Mouse (Mus musculus): ENCODE measurements around the gene Orc6. TPM values are rescaled to one million over a fixed set of nuclear protein-coding genes. Genes with fewer than 3 reads are reported as not detected.

Gene Orc6
- polyA plus RNA-seq, 1 experiment from 2014 or later = 115 TPM

DNA sequence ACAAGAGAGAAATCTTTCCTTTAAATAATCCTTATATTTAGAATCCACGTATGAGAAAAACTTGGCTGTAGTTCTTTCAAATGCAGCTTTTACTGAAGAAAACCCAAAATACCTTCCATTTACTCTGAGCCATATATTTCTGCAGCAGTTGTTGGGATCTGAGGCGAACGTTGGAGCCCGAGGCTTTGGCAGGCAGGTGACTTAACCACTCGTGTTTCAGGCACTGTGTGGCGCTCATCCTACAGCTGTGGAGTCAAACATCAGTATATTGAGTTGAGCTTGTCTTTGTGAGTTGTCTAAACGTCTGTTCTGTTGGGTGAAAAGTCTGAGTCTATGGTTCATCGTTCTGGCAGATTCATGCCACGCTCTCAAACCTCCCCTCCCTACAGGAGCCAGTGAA lies 27.6 kb downstream of the Orc6 start:
- H3K27ac ChIP-seq = no peak overlapping the region
- no peak overlapping the region for H3K9ac ChIP-seq
- ATAC-seq (ENCODE audit: low FRiP score) = no peak
- no peak overlapping the region for H3K4me3 ChIP-seq (replicated peaks)
- H3K9me3 ChIP-seq = no peaks in the 10 kb centered on the region
- no peaks in the 10 kb centered on the region for H3K27me3 ChIP-seq
- no peaks in the 10 kb centered on the region for H3K4me1 ChIP-seq
- no peaks in the 10 kb centered on the region for H3K36me3 ChIP-seq (replicated peaks)
- H3K4me2 ChIP-seq = no peak overlapping the region
- 79% methylated on average over 9 of the region's 9 CpGs for WGBS

DNA sequence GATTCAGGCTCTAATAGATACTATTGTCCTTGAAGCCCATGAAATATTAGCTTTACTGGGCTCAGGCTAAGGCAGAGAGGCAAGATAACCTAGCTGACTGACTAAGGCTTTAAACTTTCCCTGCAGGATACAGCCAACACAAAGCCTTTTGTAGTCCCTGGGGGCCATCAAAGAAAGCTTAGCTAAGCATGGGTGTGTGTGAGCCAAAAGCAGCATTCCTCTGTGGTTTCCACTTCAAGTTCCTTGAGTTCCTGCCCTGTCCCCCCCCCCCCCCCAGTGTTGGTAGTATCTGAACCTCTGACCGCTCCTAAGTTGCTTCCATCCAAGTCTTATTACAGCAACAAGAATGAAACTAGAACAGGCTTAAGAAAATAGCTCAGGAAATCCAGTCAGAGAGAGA lies 30.1 kb downstream of the Orc6 start:
- Histone ChIP-seq H3K27ac (no peak overlapping the region), H3K36me3 (replicated peaks) (no peaks in the 10 kb centered on the region), H3K4me3 (replicated peaks) (no peak overlapping the region), H3K27me3 (no peaks in the 10 kb centered on the region), H3K9me3 (no peaks in the 10 kb centered on the region), H3K4me1 (no peaks in the 10 kb centered on the region), H3K9ac (no peak overlapping the region), H3K4me2 (no peak overlapping the region)
- ATAC-seq (ENCODE audit: low FRiP score) = no peak
- WGBS = 70% methylated on average over 1 of the region's 1 CpGs

DNA sequence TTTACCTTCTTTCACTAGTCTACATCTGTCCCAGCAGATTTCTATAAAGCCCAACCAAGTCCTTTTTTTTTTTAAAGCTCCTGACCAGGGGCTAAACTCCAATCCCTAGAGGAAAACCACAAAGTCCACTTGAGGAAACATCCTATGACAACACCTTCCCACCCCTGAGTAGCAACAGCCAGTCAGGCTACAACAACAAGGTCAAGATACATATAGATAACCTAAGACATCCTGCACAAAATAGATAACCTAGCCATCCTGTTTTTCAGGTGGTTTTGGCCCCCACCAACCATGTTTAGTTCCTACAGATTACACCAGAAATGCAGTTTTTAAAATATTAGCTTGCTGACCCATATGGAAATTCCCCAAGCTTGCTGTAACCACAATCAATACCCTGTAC lies 35.7 kb downstream of the Orc6 start:
- no peaks in the 10 kb centered on the region for H3K27me3 ChIP-seq
- no peak for ATAC-seq (ENCODE audit: low FRiP score)
- H3K4me2 ChIP-seq = no peak overlapping the region
- H3K4me3 ChIP-seq (replicated peaks) = no peak overlapping the region
- H3K4me1 ChIP-seq = peaks cover 5% of the 10 kb centered on the region; the same call in 1 of the 2 replicates
- H3K36me3 ChIP-seq (replicated peaks) = no peaks in the 10 kb centered on the region
- H3K9me3 ChIP-seq = no peaks in the 10 kb centered on the region
- no peak overlapping the region for H3K27ac ChIP-seq
- no peak overlapping the region for H3K9ac ChIP-seq

DNA sequence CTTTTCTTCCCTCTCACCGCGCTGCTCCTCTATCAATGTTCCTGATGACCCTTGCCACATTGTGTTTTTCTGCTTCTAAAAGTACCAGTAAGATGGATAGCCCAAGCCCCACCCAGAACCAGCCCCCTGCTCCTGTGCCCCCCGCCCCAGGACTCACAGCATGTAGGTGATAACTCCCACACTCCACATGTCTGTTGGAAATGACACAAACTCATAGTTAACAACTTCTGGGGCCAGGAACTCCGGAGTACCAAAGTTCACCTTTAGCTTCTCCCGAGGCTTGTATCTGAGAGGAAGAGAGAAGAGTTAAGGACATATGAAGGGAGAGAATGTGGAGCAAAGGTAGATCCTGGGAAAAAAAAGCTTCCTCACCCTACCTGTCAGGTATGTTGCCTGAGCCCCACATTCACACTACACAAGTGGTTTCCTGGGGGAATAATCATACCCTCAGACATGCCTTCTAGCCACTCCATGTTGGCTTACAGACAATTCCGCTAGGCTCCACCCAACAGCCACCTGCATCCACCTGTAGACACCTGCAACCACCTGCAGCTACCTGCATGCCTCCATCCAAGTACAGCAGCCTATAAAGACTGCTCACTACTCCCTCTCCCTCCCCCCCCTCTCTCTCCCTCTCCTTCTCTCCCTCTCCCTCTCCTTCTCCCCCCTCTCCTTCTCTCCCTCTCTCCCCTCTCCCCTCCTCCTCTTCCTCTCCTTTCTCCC lies 36.9 kb downstream of the Orc6 start:
- Histone ChIP-seq H3K36me3 (replicated peaks) (no peaks in the 10 kb centered on the region), H3K4me3 (replicated peaks) (no peak overlapping the region), H3K27me3 (no peaks in the 10 kb centered on the region), H3K4me2 (no peak overlapping the region), H3K27ac (no peak overlapping the region), H3K4me1 (peaks cover 6% of the 10 kb centered on the region; the same call in 1 of the 2 replicates), H3K9ac (no peak overlapping the region), H3K9me3 (no peaks in the 10 kb centered on the region)
- no peak for ATAC-seq (ENCODE audit: low FRiP score)
- 86% methylated on average over 6 of the region's 6 CpGs for WGBS

DNA sequence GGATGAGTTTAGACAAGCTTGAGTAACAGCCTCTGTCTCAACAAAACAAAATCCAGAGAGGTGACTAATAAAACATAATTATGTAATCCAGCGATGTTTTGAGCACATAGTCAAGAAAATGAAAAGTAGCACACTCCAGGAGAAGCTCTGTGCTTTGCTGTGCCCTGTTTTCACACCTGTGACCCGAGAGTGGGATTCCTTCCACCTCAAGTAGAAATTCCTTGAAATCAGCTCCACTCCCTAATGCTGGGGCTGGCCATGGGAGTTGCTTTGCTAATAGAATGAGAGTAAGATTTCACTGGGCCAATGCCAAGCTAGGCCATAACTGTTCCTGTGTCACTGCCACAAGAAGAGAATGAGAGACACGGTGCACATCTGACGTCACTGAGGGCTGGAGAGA lies 38.2 kb downstream of the Orc6 start:
- no peak overlapping the region for H3K4me3 ChIP-seq (replicated peaks)
- H3K9ac ChIP-seq = no peak overlapping the region
- WGBS = 80% methylated on average over 4 of the region's 4 CpGs
- H3K4me2 ChIP-seq = no peak overlapping the region
- H3K27me3 ChIP-seq = no peaks in the 10 kb centered on the region
- H3K36me3 ChIP-seq (replicated peaks) = no peaks in the 10 kb centered on the region
- no peak for ATAC-seq (ENCODE audit: low FRiP score)
- peaks cover 6% of the 10 kb centered on the region; the same call in 1 of the 2 replicates for H3K4me1 ChIP-seq
- no peak overlapping the region for H3K27ac ChIP-seq
- no peaks in the 10 kb centered on the region for H3K9me3 ChIP-seq

DNA sequence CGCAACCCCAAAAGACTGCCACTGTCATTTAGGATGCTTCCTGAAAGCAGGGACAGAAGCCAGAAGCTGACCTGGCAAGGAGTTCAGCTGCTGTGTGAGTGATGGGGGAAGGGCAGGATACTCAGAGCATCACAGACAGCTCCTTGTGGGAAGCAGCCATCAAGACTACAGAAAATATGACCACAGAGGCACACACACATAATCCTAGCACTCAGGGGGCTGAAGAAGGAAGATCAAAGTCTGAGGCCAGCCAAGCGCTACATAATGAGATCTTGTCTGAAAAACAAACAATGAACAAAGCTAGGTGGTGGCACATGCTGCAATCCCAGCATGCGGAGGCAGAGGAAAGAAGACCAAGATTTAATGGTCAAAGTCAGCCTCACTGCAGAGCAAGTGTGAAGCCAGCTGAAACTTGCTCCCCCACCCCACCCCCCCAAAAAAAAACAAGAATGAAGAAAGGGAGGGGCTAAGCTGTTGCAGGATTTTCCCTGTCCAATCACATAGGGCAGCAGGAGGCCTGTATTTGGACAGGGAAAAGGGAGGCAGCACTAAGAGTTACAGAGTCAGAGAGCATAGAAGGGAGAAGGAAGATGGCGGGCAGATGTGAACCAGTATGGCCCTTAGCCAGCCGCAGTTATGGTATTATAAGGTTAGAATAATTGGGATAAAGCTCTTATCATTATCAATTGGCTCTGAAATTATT lies 40.6 kb downstream of the Orc6 start:
- H3K4me3 ChIP-seq (replicated peaks) = no peak overlapping the region
- H3K9me3 ChIP-seq = no peaks in the 10 kb centered on the region
- no peaks in the 10 kb centered on the region for H3K36me3 ChIP-seq (replicated peaks)
- no peaks in the 10 kb centered on the region for H3K27me3 ChIP-seq
- H3K9ac ChIP-seq = no peak overlapping the region
- H3K27ac ChIP-seq = no peak overlapping the region
- no peak for ATAC-seq (ENCODE audit: low FRiP score)
- peaks cover 6% of the 10 kb centered on the region; the same call in 1 of the 2 replicates for H3K4me1 ChIP-seq
- WGBS = 77% methylated on average over 5 of the region's 5 CpGs
- no peak overlapping the region for H3K4me2 ChIP-seq

DNA sequence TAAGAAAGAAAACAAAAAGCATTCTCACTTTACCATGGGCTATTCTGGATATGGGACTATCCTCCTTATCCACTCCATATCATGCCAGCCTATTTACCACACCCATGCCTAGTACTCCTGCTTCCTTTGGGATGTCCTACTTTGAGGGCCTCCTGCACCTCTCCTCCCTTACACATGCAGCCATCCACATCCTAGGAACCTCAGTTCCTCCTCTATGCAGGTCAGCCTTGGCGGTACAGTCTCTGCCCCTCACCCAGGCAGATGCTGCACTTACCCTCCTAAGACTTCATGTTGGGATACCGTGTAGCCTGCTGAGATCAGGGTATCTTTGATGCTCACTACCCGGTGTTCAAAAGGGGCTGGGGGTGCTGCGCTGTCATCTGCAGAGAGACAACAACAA lies 53.9 kb downstream of the Orc6 start:
- H3K27ac ChIP-seq = no peak overlapping the region
- no peak for ATAC-seq (ENCODE audit: low FRiP score)
- no peaks in the 10 kb centered on the region for H3K4me1 ChIP-seq
- WGBS = 87% methylated on average over 4 of the region's 4 CpGs
- no peaks in the 10 kb centered on the region for H3K27me3 ChIP-seq
- H3K36me3 ChIP-seq (replicated peaks) = no peaks in the 10 kb centered on the region
- no peak overlapping the region for H3K9ac ChIP-seq
- H3K9me3 ChIP-seq = no peaks in the 10 kb centered on the region
- no peak overlapping the region for H3K4me3 ChIP-seq (replicated peaks)
- no peak overlapping the region for H3K4me2 ChIP-seq

Other genes starting within 250 kb of the Orc6 start
- gene Fbxw9, start 239.6 kb upstream of the Orc6 start, polyA plus RNA-seq (2016; fragmentation: Nextera tagmentation; extraction: Ambion mirVana) = 32.1 and 33.7 TPM in 2 replicates
- 1.3 TPM in 1 of 2 replicates, not detected in the other for gene Gm5741, start 231.7 kb upstream of the Orc6 start, polyA plus RNA-seq (2016; fragmentation: Nextera tagmentation; extraction: Ambion mirVana)
- 74.2 and 82.3 TPM in 2 replicates for gene Dhps, start 227.9 kb upstream of the Orc6 start, polyA plus RNA-seq (2016; fragmentation: Nextera tagmentation; extraction: Ambion mirVana)
- 117 and 118 TPM in 2 replicates for gene Wdr83os, start 218.9 kb upstream of the Orc6 start, polyA plus RNA-seq (2016; fragmentation: Nextera tagmentation; extraction: Ambion mirVana)
- gene Wdr83, start 218.3 kb upstream of the Orc6 start, polyA plus RNA-seq (2016; fragmentation: Nextera tagmentation; extraction: Ambion mirVana) = 48.2 and 48.8 TPM in 2 replicates
- 14.9 and 17.8 TPM in 2 replicates for gene Man2b1, start 216.4 kb upstream of the Orc6 start, polyA plus RNA-seq (2016; fragmentation: Nextera tagmentation; extraction: Ambion mirVana)
- gene Zfp791, start 176.5 kb upstream of the Orc6 start, polyA plus RNA-seq (2016; fragmentation: Nextera tagmentation; extraction: Ambion mirVana) = 1.4 and 1.7 TPM in 2 replicates
- not detected in 2 replicates for gene Cks1brt, start 147.7 kb upstream of the Orc6 start, polyA plus RNA-seq (2016; fragmentation: Nextera tagmentation; extraction: Ambion mirVana)
- gene Olfr371, start 73.6 kb upstream of the Orc6 start, polyA plus RNA-seq (2016; fragmentation: Nextera tagmentation; extraction: Ambion mirVana) = not detected in 2 replicates
- 164 and 168 TPM in 2 replicates for gene Vps35, start 170 bp downstream of the Orc6 start, polyA plus RNA-seq (2016; fragmentation: Nextera tagmentation; extraction: Ambion mirVana)
- 1.3 and 1.4 TPM in 2 replicates for gene Mylk3, start 86.7 kb downstream of the Orc6 start, polyA plus RNA-seq (2016; fragmentation: Nextera tagmentation; extraction: Ambion mirVana)
- gene 4921524J17Rik, start 133.2 kb downstream of the Orc6 start, polyA plus RNA-seq (2016; fragmentation: Nextera tagmentation; extraction: Ambion mirVana) = 46.1 and 48.1 TPM in 2 replicates
- gene Gpt2, start 192.9 kb downstream of the Orc6 start, polyA plus RNA-seq (2016; fragmentation: Nextera tagmentation; extraction: Ambion mirVana) = 36.9 and 38.3 TPM in 2 replicates